Mouse (Mus musculus): ENCODE data around the gene Celsr3. TPM values are rescaled to one million over a fixed set of nuclear protein-coding genes. Genes with fewer than 3 reads are reported as not detected.

Gene Celsr3
- polyA plus RNA-seq, 1 experiment, result 77.1 TPM

DNA sequence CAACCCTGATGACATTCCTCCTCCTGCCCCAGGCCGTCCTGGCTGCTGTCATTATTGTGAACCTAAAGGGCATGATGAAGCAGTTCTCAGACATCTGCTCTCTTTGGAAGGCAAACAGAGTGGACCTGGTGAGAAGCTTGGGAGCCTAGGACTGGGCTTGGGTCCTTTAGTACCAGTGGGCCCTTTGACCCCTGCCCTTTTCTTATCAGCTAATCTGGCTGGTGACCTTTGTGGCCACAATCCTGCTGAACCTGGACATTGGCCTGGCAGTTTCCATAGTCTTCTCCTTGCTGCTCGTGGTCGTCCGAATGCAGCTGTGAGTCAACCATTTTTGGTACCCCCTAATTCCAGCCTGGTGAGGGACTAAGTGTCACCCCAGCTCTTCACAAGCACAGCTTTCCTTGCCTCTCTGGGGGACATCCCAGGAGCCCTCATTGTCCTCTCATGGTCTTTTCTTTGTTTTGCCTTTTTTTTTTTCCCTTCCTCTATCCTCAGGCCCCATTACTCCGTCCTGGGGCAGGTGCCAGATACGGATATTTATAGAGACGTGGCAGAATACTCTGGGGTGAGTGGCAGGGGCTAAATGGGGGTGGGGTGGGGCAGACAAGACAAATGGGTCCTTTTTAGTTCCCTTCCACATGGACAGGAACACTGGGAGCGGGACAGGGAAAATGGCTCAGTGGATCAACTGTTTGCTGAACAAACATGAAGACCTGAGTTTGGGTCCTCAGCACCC, 32.8 kb downstream of the Celsr3 start:
- no peak for DNase-seq
- 72% methylated on average over 8 of the region's 8 CpGs for WGBS
- no peaks in the 10 kb centered on the region for H3K4me1 ChIP-seq (ENCODE audit: control insufficient read depth, insufficient read depth, low read length)
- H3K27ac ChIP-seq (ENCODE audit: insufficient read depth, low read length), result no peak overlapping the region
- H3K4me3 ChIP-seq (replicated peaks; ENCODE audit: insufficient read depth, low read depth, low read length), result no peak overlapping the region
- TF ChIP-seq CTCF (IDR thresholded peaks at IDR 0.05; ENCODE audit: borderline replicate concordance, insufficient read depth, low read depth, low read length) (no peak), POLR2A (IDR thresholded peaks at IDR 0.05; ENCODE audit: borderline replicate concordance, insufficient read depth, low read length) (no peak)
- no peaks in the 10 kb centered on the region for H3K27me3 ChIP-seq (ENCODE audit: control insufficient read depth, insufficient read depth, low read length)

Other genes starting within 250 kb of the Celsr3 start
- 97.4 and 107 TPM in 2 replicates for gene Wdr6, start 247.6 kb upstream of the Celsr3 start, polyA plus RNA-seq (2012; rRNA removed)
- 102 and 105 TPM in 2 replicates for gene P4htm, start 228.7 kb upstream of the Celsr3 start, polyA plus RNA-seq (2012; rRNA removed)
- gene Arih2, start 176.9 kb upstream of the Celsr3 start, polyA plus RNA-seq (2012; rRNA removed), result 53.7 and 54.2 TPM in 2 replicates
- gene Slc25a20, start 164.2 kb upstream of the Celsr3 start, polyA plus RNA-seq (2012; rRNA removed), result 18.2 and 19.1 TPM in 2 replicates
- 24.6 and 26.6 TPM in 2 replicates for gene Prkar2a, start 137.0 kb upstream of the Celsr3 start, polyA plus RNA-seq (2012; rRNA removed)
- 162 and 168 TPM in 2 replicates for gene Ip6k2, start 42.5 kb upstream of the Celsr3 start, polyA plus RNA-seq (2012; rRNA removed)
- gene Nckipsd, start 18.0 kb upstream of the Celsr3 start, polyA plus RNA-seq (2012; rRNA removed), result 73.9 and 76.9 TPM in 2 replicates
- gene Slc26a6, start 27.0 kb downstream of the Celsr3 start, polyA plus RNA-seq (2012; rRNA removed), result 22.6 and 28.2 TPM in 2 replicates
- 0.39 and 0.92 TPM in 2 replicates for gene Tmem89, start 88.3 kb downstream of the Celsr3 start, polyA plus RNA-seq (2012; rRNA removed)
- gene Uqcrc1, start 110.3 kb downstream of the Celsr3 start, polyA plus RNA-seq (2012; rRNA removed), result 672 and 690 TPM in 2 replicates
- 11.3 and 14.1 TPM in 2 replicates for gene Col7a1, start 127.3 kb downstream of the Celsr3 start, polyA plus RNA-seq (2012; rRNA removed)
- gene Ucn2, start 159.7 kb downstream of the Celsr3 start, polyA plus RNA-seq (2012; rRNA removed), result 0.47 and 0.48 TPM in 2 replicates
- 17.5 and 20.1 TPM in 2 replicates for gene Pfkfb4, start 165.5 kb downstream of the Celsr3 start, polyA plus RNA-seq (2012; rRNA removed)
- 75.0 and 79.8 TPM in 2 replicates for gene Shisa5, start 212.2 kb downstream of the Celsr3 start, polyA plus RNA-seq (2012; rRNA removed)
- 39.9 and 40.4 TPM in 2 replicates for gene Trex1, start 233.4 kb downstream of the Celsr3 start, polyA plus RNA-seq (2012; rRNA removed)
- 38.0 and 39.1 TPM in 2 replicates for gene Atrip, start 247.8 kb downstream of the Celsr3 start, polyA plus RNA-seq (2012; rRNA removed)

Measured in cerebellum, adult 2 months (tissue).